Mouse (Mus musculus) lung, adult 2 months (tissue): Measurements from ENCODE around the gene Chrna3.

Experiments
- CTCF ChIP-seq: fragments of 200-500 bp; IDR thresholded peaks from 2 replicates; pipeline ENCODE4 v1.5.1; 2011; ENCODE audit warnings: mild to moderate bottlenecking, low read length, control low read depth; ENCODE audit not compliant: insufficient read depth
- POLR2A ChIP-seq: fragments of 200-500 bp; IDR thresholded peaks from 2 replicates; pipeline ENCODE4 v1.6.1; 2011; ENCODE audit warnings: low read depth, mild to moderate bottlenecking, control low read depth, low read length, borderline replicate concordance; ENCODE audit errors: extremely low read depth

- TF ChIP-seq CTCF (no peak), POLR2A (no peak)
These were observed 5.2 kb upstream of the Chrna3 start for GRCm38 (mm10) chr9:55031435-55032167.
